Mouse (Mus musculus) G1E (cell line): ENCODE data around the gene Mier2.

Experiments
- CTCF ChIP-seq: IDR thresholded peaks from 2 replicates; pipeline ENCODE4 v1.5.1; 2012; ENCODE audit warnings: low read depth, low read length, inconsistent platforms, mixed read lengths
- GATA1 ChIP-seq: IDR thresholded peaks from 2 replicates; pipeline ENCODE4 v1.6.1; 2012; ENCODE audit warnings: borderline replicate concordance, low read length, inconsistent platforms, mixed read lengths

- TF ChIP-seq CTCF = no peak
- no peak for TF ChIP-seq GATA1
These were observed 17.7 kb downstream of the Mier2 start for GRCm38 (mm10) chr10:79537271-79537670.
